Mouse (Mus musculus) mouse embryonic stem cell (cell line): ENCODE results near the gene Nploc4.

Experiments
- in situ Hi-C, 2 experiments: fragments of 300-500 bp; cut with MboI; formaldehyde crosslinking; loops; 1 replicate in 1 of 2; 3 replicates in 1 of 2; pipeline ENCODE4 v1.14.3; 2019 to 2020; ENCODE audit warnings: low sequenced_read_pairs in 2 of 2, low pct_unique_long_range_greater_than_20kb in 1 of 2, mixed read lengths in 1 of 2; ENCODE audit not compliant: unreplicated experiment in 1 of 2

The Nploc4 gene

DNA sequence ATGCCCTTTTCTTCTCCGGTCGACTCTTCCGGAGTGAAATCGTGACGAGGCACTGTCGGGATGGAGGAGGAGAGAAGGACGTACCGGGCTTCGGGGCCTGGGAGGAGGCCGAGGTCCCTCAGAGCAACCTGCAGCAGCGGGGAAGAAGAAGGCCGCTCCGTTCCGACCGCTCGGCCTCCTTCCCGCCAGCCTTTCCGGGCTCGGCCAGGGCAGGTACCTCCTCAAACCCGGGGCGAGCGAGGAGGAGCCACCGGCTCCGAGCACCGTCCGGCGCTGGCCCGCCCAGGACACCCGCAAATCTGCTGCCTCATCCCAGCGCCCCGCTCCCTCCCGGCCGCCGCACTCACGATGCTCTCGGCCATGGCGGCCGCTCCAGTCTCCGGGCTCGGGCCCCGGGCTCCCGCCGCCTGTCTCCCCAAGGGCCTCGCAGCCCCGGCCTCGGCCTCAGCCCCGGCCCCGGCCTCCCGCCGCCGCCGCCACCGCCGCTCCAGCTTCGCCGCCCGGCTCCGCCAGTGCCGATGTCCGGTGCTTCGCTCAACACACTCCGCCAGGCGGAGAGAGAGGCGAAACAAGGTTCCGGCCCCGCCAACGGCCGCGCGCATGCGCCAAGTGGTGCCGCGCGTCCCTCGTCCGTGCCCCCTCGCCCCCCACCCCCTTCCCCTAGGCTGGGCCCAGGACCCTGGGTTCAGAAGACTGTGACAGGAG is at the start of gene Nploc4:
Gene Nploc4 (minus strand): TSS at position 557 of the 705 bp plus-strand sequence.
- in situ Hi-C loops, result no loop called here

DNA sequence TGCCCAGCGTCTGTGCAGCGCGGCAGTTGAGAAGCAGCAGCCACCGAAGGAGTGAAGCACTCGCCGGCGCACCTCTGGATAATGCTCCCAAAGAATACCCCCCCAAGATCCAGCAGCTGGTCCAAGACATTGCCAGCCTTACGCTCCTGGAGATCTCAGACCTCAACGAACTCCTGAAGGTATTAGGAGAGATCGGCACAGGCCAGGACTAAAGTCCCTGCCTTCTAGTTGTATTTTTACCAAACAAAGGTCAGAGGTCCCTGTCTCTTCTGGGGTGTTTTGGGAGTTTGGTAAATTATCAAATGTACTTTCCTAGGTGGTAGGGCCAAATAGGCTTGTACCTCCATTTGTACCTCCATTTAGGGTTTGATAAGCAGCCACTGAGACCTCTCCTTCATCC is 47.7 kb upstream of the Nploc4 start:
- in situ Hi-C loops, result no loop called here

DNA sequence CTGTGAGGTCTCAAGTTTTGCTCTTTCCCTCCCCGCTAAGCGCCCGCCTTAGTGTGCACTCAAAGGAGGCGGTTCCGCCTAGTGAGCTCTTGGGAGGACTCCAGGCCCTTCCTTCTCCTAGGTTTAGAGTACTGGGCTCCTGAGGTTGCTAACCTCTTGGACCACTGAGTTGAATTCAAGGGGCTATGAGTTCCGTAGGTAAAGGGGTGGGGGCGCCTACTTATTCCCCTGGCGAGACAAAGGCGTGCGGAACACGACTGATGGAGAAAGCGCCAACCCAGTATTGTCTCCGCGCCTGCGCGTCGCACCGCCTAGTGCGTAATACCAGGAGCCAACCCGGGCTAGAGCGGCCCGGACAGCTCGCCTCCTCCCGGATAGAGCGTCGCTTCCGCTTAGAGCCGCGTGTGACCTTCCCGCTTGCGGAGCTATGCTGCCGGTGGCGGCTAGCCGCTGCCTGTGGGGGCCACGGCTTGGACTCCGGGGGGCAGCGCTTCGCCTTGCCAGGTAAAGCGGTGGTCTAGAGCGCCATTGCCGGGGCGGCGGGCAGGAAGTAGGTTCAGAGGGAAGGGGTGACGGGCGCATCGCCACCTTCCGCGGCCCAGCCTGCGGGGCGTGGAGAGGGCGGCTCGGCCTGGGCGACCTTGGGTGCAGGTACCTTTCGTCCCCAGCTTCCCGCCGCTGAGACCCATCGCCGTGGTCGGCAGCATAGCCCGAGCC is 46.9 kb upstream of the Nploc4 start, which contains the start of gene Mrpl12:
Gene Mrpl12 (plus strand): TSS at position 349 of the 717 bp plus-strand sequence.
- in situ Hi-C loops, result no loop called here

DNA sequence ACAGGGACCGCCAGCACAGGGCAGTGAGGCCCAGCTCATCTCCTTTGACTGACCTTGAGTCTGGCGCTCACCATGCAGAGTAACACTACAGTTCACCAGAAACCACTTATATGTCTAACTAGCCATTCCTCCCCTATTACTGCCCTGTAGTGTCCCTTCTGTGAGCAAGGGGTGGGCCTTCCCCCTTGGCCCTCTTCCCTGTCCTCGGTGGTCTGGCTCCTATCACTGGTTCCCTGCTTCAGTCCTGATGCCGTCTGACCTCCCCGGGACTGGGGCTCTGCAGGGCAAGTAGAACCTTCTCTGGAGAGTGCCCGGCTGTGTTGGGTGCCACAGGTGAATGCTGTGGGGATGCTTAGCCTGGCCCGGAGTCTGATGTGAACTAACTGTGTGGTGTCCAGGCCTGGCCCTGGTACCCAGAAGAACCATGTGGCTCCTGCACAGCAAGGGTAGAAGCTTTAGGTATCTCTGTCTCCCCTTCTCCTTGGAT is 46.0 kb upstream of the Nploc4 start:
- in situ Hi-C loops, result no loop called here

DNA sequence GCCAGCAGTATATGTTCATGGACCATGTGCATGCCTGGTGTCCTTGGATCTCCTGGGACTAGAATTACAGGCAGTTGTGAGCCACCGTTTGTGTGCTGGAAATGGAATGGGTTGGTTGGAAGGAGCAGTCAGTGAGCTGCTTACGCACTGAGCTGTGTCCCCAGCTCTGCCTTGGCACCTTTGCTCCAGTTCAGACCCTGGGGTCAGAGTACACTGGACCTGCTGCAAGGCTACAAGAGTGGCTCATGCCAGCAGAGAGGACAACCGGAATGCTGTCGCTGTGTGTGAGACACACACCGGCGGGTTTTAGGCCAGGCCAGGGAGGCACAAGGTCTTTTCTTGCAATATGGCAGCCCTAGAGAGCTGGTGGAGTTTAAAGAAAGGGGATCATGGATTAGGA is 34.5 kb upstream of the Nploc4 start:
- in situ Hi-C loops, result no loop called here

DNA sequence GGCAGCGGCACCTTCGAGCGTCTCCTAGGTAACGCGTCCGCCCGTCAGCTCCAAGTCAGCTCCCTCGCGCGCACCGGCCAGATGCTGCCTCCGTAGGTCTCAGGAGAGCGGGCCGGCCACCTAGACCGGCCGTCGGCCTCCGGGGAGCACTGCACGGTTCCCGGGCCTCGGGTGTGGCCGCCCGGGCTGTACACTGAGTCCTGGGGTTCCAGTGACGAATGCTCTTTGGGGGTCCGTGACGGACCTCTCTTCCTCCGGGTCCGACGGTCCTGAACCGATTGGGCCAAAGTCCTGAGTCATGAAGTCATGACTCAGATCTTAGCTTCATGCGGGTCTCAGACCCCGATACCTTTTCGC is 30.2 kb upstream of the Nploc4 start:
- in situ Hi-C loops, result no loop called here

DNA sequence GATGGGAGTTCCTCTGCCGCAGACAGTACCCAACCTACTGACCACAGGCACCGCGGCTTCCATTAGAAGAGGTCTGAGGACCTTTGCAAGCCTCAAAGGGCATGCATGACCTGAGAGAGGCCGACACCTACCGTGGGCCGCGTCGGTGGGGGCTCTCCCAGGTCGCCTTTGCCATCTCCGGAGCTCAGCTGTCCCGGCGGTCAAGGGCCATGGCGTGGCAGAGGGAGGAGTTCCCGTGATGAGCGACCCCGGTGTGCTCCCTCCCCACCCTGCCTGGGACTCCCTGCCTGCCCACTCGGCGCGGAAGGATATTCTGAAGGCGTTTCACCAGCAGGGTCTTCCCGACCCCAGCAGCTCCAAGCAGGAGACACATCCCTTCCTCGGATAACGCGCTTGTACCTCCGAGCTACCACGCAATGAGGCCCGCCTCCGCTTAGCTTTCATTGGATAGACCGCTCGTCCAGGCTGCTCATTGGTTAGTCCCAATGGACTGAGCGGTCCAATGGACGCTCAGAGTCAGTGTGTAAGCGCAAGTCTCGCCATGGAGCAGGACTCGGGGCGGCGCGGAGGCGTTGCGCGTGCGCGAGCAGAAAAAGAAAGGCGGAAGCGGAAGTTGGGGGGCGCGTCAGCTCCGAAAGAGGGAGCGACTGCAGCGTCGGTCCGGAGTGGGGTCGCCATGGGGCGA is 29.7 kb upstream of the Nploc4 start, which contains the start of gene Arl16:
Gene Arl16 (minus strand): TSS at position 557 of the 685 bp plus-strand sequence.
- in situ Hi-C loops, result no loop called here

DNA sequence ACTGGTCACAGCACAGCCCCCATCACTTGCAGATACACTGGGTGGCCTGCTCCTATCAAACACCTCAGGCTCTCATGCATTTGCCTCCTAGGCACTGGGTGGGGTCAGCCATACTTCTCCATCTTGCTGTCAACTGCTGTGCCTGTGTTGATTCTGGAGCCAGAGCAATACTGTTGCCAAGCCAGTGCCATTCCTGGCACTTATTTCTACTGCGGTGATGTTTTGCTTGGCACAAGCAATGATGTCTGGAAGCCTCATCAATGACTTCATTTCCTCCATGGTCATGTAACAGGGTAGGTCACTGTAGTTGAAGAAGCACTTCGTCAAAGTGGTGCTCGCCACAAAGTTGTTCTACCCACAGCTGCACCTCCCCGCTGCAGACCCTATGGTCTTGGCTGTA is 28.0 kb upstream of the Nploc4 start:
- in situ Hi-C loops, result no loop called here

DNA sequence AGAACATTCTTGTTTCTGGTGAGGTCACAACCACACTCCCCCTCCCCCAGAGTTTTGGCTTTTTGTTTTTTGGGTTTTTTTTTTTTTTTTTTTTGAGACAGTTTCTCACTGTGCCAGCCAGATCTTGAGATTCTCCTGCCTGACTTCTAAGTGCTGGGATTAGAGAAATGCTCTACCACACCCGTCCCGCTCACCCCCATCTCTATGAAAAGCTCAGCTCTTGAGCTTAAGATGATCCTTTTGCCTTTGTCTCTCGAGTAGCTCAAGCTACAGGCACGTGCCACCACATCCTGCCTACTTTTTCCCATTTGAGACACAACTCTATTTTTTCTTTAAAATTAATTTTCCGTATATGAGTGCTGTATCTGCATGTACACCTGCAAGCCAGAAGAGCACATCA is 26.9 kb upstream of the Nploc4 start:
- in situ Hi-C loops, result no loop called here

DNA sequence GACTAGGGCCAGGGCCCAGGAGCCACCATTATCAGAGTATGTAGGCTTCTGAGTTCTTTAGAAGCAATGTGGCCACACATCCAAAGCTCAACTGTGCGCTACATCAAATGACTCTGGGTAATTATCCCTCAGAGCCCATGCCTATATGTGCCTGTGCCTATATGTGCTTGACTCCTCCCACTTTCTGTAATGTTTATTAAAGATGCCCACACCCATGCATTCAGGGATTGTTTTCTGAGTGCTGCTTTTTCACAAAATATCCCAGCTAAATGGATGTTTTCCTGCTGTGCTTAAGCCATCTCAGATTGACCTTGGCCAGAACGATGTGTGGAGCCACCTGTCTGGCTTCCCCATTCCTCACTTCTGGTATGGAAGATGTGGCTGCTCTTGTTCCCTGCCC is 26.0 kb upstream of the Nploc4 start:
- in situ Hi-C loops, result no loop called here

DNA sequence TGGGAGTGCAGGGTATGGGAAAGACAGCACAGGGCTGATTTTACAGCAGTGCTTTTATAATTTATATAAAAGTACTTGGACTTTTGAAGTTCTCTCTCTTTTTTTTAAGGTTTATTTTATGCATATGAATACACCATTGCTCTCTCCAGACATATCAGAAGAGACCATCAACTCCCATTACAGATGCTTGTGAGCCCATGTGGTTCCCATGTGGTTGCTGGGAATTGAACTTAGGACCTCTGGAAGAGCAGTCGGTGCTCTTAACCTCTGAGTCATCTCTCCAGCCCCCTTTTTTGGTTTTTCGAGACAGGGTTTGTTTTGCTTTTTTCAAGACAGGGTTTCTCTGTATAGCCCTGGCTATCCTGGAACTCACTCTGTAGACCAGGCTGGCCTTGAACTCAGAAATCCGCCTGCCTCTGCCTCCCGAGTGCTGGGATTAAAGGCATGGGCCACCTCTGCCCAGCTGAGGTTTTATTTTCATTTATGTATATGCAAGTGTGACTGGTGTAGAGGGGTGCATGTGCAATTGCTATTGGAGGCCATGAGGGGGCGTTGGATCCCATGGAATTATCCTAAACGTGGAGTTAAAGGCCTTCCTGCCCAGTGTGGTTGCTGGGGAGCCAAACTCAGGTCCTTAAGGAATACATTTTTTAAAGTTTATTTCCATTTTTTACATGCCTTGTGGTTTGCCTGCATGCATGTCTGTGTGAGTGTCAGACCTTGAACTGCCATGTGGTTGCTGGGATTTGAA is 21.5 kb upstream of the Nploc4 start:
- in situ Hi-C loops, result no loop called here

DNA sequence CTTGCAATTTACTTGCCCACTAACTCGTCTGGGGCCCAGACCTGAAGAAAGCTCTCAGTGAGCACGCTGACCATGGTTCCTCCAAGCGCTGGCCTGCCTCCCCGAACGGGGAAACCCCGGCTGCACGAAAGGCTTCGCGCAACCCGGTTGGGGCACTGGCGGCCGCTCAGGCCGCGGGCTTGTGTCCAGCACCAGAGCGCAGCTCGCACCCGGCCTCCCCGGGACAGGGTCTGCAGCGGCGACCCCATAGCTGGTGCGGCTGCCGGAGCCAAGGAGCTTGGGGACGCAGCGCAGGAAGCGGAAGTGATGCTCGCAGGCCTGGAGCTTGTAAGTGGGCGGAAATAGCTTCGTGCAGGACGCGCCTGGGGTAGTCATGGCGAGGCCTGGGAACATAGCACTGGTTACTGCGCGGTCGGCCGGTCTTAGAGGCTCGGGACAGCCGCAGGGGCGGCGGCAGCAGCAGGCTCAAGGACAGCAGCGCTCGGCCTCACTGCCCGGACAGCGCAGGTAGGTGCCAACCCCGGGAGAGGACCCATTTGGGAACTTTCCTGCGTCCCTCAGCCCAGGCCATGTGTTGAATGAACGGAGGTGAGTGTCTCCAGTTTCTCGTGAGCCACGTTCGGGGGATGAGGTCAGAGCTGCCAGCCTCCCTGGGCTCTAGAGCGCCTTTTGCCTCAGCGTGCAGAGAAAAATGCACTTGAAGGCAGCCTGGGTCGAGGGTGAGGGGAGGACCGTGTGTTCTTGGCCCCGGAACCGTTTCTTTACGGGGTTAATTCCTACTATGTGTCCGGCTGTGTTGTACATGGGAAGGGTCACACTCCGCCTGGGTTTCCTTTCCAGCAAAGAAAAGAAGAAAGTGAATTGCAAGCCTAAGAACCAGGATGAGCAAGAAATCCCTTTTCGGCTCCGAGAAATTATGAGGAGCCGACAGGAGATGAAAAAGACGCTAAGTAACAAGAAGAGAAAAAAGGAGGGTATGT is 20.6 kb upstream of the Nploc4 start, which contains the start of the genes Oxld1 and Ccdc137:
Gene Oxld1 (minus strand): TSS at position 297 of the 980 bp plus-strand sequence.
Gene Ccdc137 (plus strand): TSS at position 344 of the 980 bp plus-strand sequence.
- in situ Hi-C loops, result no loop called here

DNA sequence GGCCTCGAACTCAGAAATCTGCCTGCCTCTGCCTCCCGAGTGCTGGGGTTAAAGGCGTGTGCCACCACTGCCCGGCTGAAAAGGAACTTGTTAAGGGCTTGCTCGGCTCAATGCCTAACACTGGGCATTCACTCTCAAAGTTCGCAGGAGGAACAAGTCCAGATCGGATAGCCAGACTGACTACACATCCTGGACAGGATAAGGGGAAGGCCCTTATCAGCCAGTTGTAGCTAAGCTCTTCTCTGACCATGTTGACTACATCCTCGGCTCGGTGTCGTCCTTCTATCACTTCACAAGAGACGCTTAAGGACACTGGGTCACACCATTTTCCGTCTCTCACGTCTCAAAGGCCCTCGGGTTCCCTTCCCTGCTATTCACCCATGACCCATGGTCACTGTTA is 19.9 kb upstream of the Nploc4 start:
- in situ Hi-C loops, result no loop called here

DNA sequence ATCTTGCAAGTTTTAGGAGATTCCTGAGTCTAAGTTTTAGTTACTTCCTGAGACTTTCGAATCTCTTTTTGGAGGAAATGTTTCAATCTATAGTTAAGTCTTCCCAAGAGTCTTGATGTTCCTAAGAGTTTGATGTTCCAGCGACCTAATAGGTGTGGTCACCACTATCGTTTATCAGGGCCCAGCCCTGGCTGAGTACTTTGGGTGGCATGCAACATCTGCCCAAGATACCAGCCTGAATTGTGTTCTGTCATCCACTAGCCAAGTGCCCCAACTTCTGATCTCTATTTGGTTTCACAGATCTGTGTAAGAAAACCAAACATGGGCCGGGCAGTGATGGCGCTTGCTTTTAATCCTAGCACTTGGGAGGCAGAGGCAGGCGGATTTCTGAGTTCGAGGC is 17.9 kb upstream of the Nploc4 start:
- in situ Hi-C loops, result no loop called here

DNA sequence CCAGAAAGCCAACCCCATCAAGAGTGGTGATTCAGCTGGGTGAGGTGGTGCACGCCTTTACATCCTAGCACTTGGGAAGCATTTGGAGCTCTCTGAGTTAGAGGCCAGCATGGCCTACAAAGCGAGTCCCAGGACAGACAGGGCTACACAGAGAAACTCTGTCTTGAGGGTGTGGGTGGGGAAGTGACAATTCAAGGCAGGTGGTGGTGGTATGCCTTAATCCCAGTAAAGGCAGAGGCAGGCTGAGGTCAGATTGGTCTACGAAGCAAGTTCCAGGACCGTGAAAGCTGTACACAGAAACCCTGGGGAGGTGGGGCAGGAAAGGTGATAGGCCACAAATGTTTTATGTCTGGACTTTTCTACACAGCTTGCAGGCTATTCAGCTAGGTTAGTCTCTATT is 17.5 kb upstream of the Nploc4 start:
- in situ Hi-C loops, result no loop called here

DNA sequence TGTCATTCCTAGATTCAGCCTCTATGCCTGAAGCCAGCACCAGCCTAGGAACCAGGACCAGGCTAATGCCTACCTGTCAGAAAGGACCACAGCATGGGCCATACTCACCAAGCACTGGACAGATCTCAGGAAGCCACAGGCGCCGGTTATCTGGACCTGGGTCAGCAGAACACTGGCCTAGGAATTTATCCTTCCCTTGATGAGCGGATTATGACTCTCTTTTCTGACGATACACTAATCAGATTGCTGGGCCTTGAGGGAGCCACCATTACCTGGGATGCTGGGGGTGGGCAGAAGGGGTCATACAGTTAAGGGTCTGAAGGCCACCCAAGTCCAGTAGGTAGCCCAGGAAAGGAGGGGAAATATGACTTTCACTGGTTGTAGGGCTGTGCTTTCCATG is 15.8 kb upstream of the Nploc4 start, which contains the start of gene Pde6g:
Gene Pde6g (minus strand): TSS at position 195 of the 400 bp plus-strand sequence.
- in situ Hi-C loops, result no loop called here

DNA sequence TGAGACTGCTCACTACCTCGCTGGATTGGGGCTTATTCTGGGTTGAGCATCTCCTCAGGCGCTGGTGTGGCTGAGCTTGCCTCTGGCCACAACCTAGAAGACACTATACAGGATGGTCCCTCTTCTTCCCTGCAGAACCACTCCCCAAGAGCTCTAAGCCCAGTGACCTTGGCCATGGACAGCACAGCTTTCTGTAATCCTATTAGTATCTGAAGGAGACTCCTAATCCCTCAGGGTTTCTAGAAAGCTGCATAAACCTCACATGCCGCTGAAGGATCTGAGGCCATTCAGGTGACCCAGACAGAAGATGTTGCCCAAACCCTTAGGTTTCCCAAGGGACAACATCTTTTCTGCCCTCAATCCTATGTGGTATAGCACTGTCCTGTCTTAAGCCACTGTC is 14.7 kb upstream of the Nploc4 start:
- in situ Hi-C loops, result no loop called here
